Mouse (Mus musculus) hindbrain, embryonic 14.5 days (tissue): ENCODE measurements at regions not wholly inside any gene's neighbourhood (a gene's known extent, or its start where the extent isn't known, plus 50 kb on each side); places are given as distances from the start of the nearest gene placed in this dataset.

ENCODE experiments used
- ATAC-seq: fragments of 200-750 bp; cut with Nextera tagmentation; 2 replicates; pipeline ENCODE4 v1.8.0; 2017; ENCODE audit warnings: moderate number of reproducible peaks, mild to moderate bottlenecking, moderate TSS enrichment, moderate library complexity; ENCODE audit not compliant: low FRiP score
- DNase-seq: peaks from one replicate; pipeline ENCODE4 v3.0.0-alpha.2; 2015; ENCODE audit warnings: low spot score
- H3K27ac ChIP-seq: fragments of 300-500 bp; sonication (generic); 2 replicates; pipeline ENCODE4 v1.5.1; 2014; ENCODE audit warnings: mild to moderate bottlenecking, moderate library complexity
- H3K27me3 ChIP-seq: fragments of 300-500 bp; sonication (generic); 2 replicates; pipeline ENCODE4 v1.6.1; 2014; ENCODE audit warnings: mild to moderate bottlenecking, low read length, mixed read lengths; ENCODE audit not compliant: control insufficient read depth, insufficient read depth
- H3K36me3 ChIP-seq: fragments of 300-500 bp; sonication (generic); replicated peaks from 2 replicates; pipeline ENCODE4 v1.6.1; 2014; ENCODE audit not compliant: control insufficient read depth, insufficient read depth
- H3K4me1 ChIP-seq: fragments of 300-500 bp; sonication (generic); replicated peaks from 2 replicates; pipeline ENCODE4 v1.6.1; 2014; ENCODE audit warnings: antibody characterized with exemption, low read length, mixed read lengths; ENCODE audit not compliant: control insufficient read depth, insufficient read depth
- H3K4me2 ChIP-seq: fragments of 300-500 bp; sonication (generic); replicated peaks from 2 replicates; pipeline ENCODE4 v1.6.1; 2014; ENCODE audit warnings: mild to moderate bottlenecking, moderate library complexity
- H3K4me3 ChIP-seq: fragments of 300-500 bp; sonication (generic); replicated peaks from 2 replicates; pipeline ENCODE4 v1.5.1; 2014; ENCODE audit warnings: mild to moderate bottlenecking, low read length
- H3K9ac ChIP-seq: fragments of 300-500 bp; sonication (generic); 2 replicates; pipeline ENCODE4 v1.6.1; 2014
- H3K9me3 ChIP-seq: fragments of 300-500 bp; sonication (generic); 2 replicates; pipeline ENCODE4 v1.6.1; 2016; ENCODE audit warnings: low read length; ENCODE audit not compliant: control insufficient read depth
- WGBS: fragments of 180-500 bp; shearing (Covaris S2); extraction: QIAGEN DNeasy Blood & Tissue Kit; methylation state at CpG from one replicate; pipeline ENCODE4 v1.1.7; 2014; 5-methylcytosine and 5-hydroxymethylcytosine counted together

DNA sequence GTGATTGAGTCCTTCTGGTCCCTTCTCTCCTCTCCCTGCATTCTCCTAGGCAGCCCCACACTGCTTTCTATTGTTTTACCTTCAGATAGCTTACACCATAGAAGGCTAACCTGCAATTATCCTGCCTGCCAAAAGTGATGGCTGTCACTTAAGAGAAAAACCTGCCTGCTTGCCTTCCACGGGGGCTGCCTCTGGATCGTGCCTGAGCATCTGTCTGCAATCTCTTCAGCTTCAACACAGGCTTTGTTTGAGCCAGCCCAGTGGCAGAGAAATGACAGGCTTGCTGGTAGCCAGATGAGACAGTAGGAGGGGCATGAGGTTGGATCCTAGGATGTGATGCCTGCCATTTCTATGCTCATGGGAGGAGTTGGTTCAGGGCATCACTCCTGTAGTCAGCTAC, 345.2 kb upstream of the Tshz3 start:
- ATAC-seq, result no peak
- WGBS, result 25% methylated on average over 2 of the region's 2 CpGs
- DNase-seq, result no peak

DNA sequence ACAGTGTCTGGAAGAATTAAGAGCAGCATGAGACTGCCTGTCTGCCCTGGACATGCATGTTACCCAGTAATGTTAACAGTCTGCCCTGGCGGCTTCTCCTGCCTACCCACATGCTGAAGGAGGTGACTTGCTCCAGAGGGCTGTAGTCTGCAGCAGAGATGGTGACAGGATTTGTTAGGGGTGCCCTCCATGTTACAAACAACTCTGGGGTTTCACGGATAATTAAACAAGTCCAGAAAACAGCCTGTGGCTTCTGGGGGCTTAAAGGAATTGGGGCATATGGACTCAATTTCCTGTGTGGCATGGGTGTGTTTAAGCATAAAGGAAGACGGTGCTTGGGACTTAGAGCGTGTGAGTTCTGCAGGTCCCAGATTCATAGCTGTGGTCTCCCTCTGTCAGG, 347.3 kb upstream of the Tshz3 start:
- Histone ChIP-seq H3K36me3 (no peaks in the 10 kb centered on the region), H3K27ac (no peak overlapping the region), H3K4me3 (no peak overlapping the region), H3K9me3 (no peaks in the 10 kb centered on the region), H3K27me3 (no peaks in the 10 kb centered on the region), H3K4me1 (no peaks in the 10 kb centered on the region), H3K9ac (no peak overlapping the region), H3K4me2 (no peak overlapping the region)
- ATAC-seq (no peak), DNase-seq (no peak)
- 83% methylated on average over 4 of the region's 4 CpGs for WGBS

More for the DNA sequence above, 345.2 kb upstream of the Tshz3 start:
- no peaks in the 10 kb centered on the region for H3K9me3 ChIP-seq
- H3K9ac ChIP-seq, result no peak overlapping the region; the same call in 1 of the 2 replicates
- H3K4me3 ChIP-seq, result no peak overlapping the region
- no peaks in the 10 kb centered on the region for H3K27me3 ChIP-seq
- no peaks in the 10 kb centered on the region for H3K36me3 ChIP-seq
- no peak overlapping the region for H3K4me2 ChIP-seq
- no peaks in the 10 kb centered on the region for H3K4me1 ChIP-seq
- peak overlapping the region; percentile 36; the same call in 1 of the 2 replicates for H3K27ac ChIP-seq

DNA sequence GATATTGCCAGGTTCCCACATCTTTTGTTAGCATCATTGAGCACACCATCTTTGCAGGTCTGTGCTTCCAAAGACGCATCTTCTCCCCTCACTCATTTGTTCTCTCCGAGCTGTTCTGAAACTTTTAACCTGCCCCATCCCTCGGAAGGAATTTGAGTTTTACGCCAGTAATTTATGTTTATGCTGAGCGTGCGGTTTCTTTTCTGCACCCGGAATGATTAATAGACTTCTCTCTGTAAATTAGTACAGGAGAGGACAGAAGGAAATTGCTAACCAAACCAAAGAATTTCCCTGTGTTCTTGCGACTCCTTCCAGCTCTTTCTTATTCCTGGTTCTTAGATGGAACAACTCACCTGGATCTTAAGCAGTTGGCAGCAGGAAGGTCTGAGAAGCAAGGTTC, 349.7 kb upstream of the Tshz3 start:
- H3K27ac ChIP-seq, result no peak overlapping the region
- ATAC-seq (no peak), DNase-seq (no peak)
- H3K9ac ChIP-seq, result no peak overlapping the region
- 83% methylated on average over 8 of the region's 8 CpGs for WGBS
- no peaks in the 10 kb centered on the region for H3K36me3 ChIP-seq
- no peaks in the 10 kb centered on the region for H3K27me3 ChIP-seq
- H3K9me3 ChIP-seq, result no peaks in the 10 kb centered on the region
- H3K4me3 ChIP-seq, result no peak overlapping the region
- no peaks in the 10 kb centered on the region for H3K4me1 ChIP-seq
- no peak overlapping the region for H3K4me2 ChIP-seq

DNA sequence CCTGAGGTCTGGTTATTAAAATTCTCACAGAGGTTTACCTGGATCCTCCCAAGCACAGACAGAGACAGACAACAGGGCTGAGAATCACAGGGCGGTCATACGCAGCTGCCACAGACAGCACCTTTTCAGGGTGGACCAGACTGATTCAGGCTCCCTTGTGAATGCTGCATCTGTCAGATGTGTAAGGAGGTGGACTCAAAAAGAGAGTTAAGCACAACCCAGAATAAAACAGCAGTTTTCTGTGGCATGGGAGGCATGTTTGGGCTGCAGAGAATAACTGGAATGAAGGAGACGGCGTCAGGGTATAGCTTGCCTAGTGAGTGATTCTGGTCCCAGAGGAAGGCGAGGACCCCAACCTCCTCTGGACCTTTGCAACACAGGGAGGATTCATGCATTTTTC, 363.1 kb upstream of the Tshz3 start:
- Histone ChIP-seq H3K36me3 (no peaks in the 10 kb centered on the region), H3K9ac (no peak overlapping the region), H3K4me3 (no peak overlapping the region), H3K27ac (no peak overlapping the region), H3K4me1 (no peaks in the 10 kb centered on the region), H3K4me2 (no peak overlapping the region), H3K27me3 (no peaks in the 10 kb centered on the region), H3K9me3 (no peaks in the 10 kb centered on the region)
- ATAC-seq (no peak), DNase-seq (no peak)
- 87% methylated on average over 5 of the region's 5 CpGs for WGBS

DNA sequence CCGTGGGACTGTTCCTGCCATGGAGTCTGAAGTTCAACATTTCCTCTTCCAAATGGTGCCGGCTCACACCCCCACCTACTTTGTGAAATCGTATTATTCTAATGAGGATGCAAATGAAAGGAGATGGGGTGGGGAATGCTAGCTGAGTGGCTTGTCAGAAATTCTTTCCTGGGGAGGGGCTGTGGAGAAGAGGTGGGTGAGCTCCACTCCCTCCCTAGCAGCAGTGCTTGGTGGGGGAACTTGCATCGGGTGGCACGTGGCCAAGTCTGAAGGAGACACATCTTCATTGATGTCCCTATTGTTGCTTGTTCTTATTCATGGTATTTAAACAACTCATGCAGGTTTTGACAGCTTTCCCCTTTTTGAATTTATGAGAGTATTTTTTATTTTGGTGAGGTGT, 363.8 kb upstream of the Tshz3 start:
- no peak overlapping the region for H3K27ac ChIP-seq
- H3K9me3 ChIP-seq, result no peaks in the 10 kb centered on the region
- H3K4me2 ChIP-seq, result no peak overlapping the region
- no peaks in the 10 kb centered on the region for H3K36me3 ChIP-seq
- H3K27me3 ChIP-seq, result no peaks in the 10 kb centered on the region
- no peak overlapping the region for H3K9ac ChIP-seq
- DNase-seq, result no peak
- 47% methylated on average over 5 of the region's 5 CpGs for WGBS
- H3K4me3 ChIP-seq, result no peak overlapping the region
- ATAC-seq, result no peak
- no peaks in the 10 kb centered on the region for H3K4me1 ChIP-seq

DNA sequence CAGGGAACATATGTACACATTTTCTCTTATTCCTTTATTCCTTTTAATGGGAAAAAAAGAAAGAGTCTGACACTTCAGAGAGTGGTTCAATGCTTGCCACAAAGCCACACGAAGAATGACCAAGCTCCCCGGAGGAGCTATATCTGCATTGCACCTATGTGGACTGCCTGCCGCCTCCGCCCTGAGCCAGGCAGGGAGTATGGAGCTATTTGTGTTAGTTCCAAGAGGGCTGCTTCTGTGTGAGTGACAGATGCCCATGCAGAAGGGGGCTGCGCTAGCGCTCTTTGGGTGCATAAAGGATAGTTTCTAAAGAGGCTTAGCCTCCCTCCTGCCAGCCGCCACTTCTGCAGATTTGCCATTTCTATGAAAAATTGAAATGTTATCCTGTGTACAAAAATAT, 365.3 kb upstream of the Tshz3 start:
- DNase-seq (no peak), ATAC-seq (no peak)
- 70% methylated on average over 7 of the region's 7 CpGs for WGBS

DNA sequence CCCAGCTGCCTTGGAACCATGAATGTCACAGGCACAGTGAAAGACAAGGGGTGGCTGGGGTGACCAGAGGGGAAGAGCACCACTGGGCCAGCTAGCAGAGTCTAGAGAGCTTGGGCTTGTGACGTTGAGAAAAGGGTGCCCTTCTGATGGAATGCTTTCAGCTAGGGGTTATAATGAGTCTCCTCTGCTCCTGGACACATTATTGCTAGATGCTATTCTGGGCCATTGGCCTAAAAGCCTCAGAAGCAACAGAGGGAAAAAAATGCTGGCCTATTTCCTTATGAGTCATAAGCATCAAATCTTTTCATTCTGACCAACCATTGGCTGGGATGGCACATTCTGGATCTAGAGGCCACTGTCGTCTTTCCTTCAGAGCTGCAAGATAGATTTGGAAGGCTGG, 369.8 kb upstream of the Tshz3 start:
- H3K4me1 ChIP-seq, result no peaks in the 10 kb centered on the region
- no peaks in the 10 kb centered on the region for H3K27me3 ChIP-seq
- ATAC-seq (no peak), DNase-seq (no peak)
- no peak overlapping the region for H3K4me2 ChIP-seq
- WGBS, result 90% methylated on average over 2 of the region's 2 CpGs
- no peaks in the 10 kb centered on the region for H3K36me3 ChIP-seq
- no peak overlapping the region for H3K4me3 ChIP-seq
- H3K9ac ChIP-seq, result no peak overlapping the region
- H3K9me3 ChIP-seq, result peaks cover 3% of the 10 kb centered on the region; the same call in 1 of the 2 replicates
- no peak overlapping the region for H3K27ac ChIP-seq

More for the DNA sequence above, 365.3 kb upstream of the Tshz3 start:
- no peak overlapping the region for H3K9ac ChIP-seq
- H3K4me3 ChIP-seq, result no peak overlapping the region
- H3K27me3 ChIP-seq, result no peaks in the 10 kb centered on the region
- H3K4me2 ChIP-seq, result no peak overlapping the region
- H3K36me3 ChIP-seq, result no peaks in the 10 kb centered on the region
- H3K9me3 ChIP-seq, result no peaks in the 10 kb centered on the region
- H3K27ac ChIP-seq, result no peak overlapping the region
- no peaks in the 10 kb centered on the region for H3K4me1 ChIP-seq

DNA sequence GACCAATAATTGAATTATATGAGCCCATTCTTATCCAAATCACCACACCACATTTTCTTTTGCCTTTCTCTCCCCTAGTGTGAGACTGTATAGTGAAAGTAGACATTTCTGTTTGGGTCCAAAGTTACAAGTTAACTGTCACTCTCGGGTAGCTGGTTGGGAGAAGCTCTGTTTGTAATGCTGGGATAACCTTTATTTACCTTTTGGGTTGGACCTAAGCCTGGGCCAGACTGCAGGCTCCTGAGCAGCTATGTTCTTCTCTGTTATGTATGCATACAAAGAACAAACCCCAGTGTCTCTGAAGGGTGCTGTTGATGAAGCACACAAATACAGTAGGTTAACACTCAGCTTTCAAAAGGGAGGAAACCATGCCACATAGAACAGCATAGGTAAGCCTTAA, 373.9 kb upstream of the Tshz3 start:
- WGBS, result 77% methylated on average over 1 of the region's 1 CpGs
- no peak overlapping the region for H3K4me3 ChIP-seq
- ATAC-seq, result no peak

DNA sequence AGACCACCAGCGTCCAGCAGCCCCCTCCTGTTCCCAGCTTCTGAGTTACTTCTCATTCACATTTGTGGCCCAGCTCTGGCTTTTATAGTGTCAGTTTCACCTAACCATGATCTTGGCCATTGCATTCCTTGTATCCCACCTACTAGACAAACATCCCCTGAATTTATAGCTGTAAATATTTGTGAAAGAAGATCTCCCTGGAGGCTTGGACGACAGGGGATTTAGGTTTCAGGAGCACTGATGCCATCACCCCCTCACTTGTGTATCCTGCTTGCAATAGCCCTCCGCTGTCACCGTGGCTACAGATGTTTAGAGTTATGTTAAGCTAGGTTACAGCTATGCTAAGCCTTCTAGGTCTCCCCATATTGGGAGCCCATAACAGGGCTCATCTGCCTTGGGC, 375.7 kb upstream of the Tshz3 start:
- DNase-seq (no peak), ATAC-seq (no peak)
- no peaks in the 10 kb centered on the region for H3K4me1 ChIP-seq
- no peak overlapping the region for H3K9ac ChIP-seq
- 86% methylated on average over 4 of the region's 4 CpGs for WGBS
- no peak overlapping the region for H3K27ac ChIP-seq
- H3K9me3 ChIP-seq, result peaks cover 3% of the 10 kb centered on the region; the same call in 1 of the 2 replicates
- H3K36me3 ChIP-seq, result no peaks in the 10 kb centered on the region
- no peak overlapping the region for H3K4me3 ChIP-seq
- H3K27me3 ChIP-seq, result no peaks in the 10 kb centered on the region
- H3K4me2 ChIP-seq, result no peak overlapping the region

More for the DNA sequence above, 373.9 kb upstream of the Tshz3 start:
- H3K4me2 ChIP-seq, result no peak overlapping the region
- H3K4me1 ChIP-seq, result no peaks in the 10 kb centered on the region
- H3K9ac ChIP-seq, result no peak overlapping the region
- H3K27me3 ChIP-seq, result no peaks in the 10 kb centered on the region
- H3K36me3 ChIP-seq, result no peaks in the 10 kb centered on the region
- H3K9me3 ChIP-seq, result peaks cover 3% of the 10 kb centered on the region; the same call in 1 of the 2 replicates
- H3K27ac ChIP-seq, result no peak overlapping the region
- no peak for DNase-seq

DNA sequence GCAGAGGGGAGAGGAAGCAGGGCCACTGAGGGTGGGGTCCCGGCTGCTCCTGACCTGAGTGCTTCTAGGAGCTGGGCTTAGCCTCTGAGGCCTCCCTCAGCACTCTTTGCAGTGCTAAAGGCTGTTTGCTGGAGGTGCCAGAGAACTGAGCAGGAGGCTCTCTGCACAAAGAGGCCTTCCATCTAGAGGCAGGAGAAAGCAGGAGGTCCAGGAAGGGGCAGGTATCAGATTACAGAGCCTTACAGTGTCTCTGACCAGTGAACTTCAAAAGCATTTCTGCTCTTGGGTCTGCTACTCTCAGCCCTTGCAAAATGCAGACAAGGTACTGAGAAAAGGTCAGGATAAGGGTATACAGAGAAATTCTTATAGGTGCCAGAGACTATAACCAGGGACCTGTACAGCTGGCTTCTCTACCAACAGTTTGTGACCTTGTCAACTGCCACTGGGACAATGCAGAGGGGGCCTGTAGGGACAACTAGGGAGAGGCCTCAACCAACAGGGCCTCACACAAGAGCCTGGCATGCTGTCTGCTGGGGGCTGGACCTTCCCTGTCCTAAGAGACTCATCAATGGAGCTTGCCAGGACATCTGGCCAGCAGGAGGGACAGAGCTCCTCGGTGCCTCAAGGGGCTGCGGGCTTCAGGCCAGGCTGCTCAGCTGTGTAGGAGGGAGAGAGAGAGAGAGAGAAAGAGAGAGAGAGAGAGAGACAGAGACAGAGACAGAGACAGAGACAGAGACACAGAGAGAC, 380.3 kb upstream of the Tshz3 start:
- Histone ChIP-seq H3K27me3 (no peaks in the 10 kb centered on the region), H3K4me3 (no peak overlapping the region), H3K9me3 (no peaks in the 10 kb centered on the region), H3K27ac (no peak overlapping the region), H3K36me3 (no peaks in the 10 kb centered on the region), H3K4me2 (no peak overlapping the region), H3K9ac (no peak overlapping the region), H3K4me1 (no peaks in the 10 kb centered on the region)
- 51% methylated on average over 3 of the region's 3 CpGs for WGBS
- DNase-seq (no peak), ATAC-seq (no peak)
